Mouse (Mus musculus) kidney, adult 11 months (tissue): Measurements from ENCODE around the gene Kiss1.

Experiments
- DNase-seq: peaks from one replicate; pipeline ENCODE4 v3.0.0; 2022

Kiss1 gene

GRCm38 (mm10) chr1:133364022-133364630 is 42.5 kb downstream of the Kiss1 start:
- DNase-seq: no peak

GRCm38 (mm10) chr1:133364890-133365289 is 43.2 kb downstream of the Kiss1 start:
- no peak for DNase-seq

GRCm38 (mm10) chr1:133366951-133367605 is 45.4 kb downstream of the Kiss1 start:
- DNase-seq: no peak

GRCm38 (mm10) chr1:133367606-133368488 is 46.2 kb downstream of the Kiss1 start:
- DNase-seq: no peak

- no peak for DNase-seq
These were observed 47.0 kb downstream of the Kiss1 start for GRCm38 (mm10) chr1:133368644-133369043.

- DNase-seq: no peak
These were observed 48.7 kb downstream of the Kiss1 start for GRCm38 (mm10) chr1:133370352-133370751.

GRCm38 (mm10) chr1:133371431-133371830 is 49.8 kb downstream of the Kiss1 start:
- DNase-seq: no peak

GRCm38 (mm10) chr1:133372113-133372512 is 50.4 kb downstream of the Kiss1 start:
- DNase-seq: peak; percentile 37

GRCm38 (mm10) chr1:133375696-133376346 is 54.1 kb downstream of the Kiss1 start:
- DNase-seq: peak; percentile 95

- DNase-seq: peak; percentile 50
These were observed 55.9 kb downstream of the Kiss1 start for GRCm38 (mm10) chr1:133377547-133377946.
